Mouse (Mus musculus) MEL (cell line): ENCODE measurements around the gene Cenpn. TPM values are rescaled to one million over a fixed set of nuclear protein-coding genes. Genes with fewer than 3 reads are reported as not detected.
A peak's percentile ranks its signal among the peaks of the same experiment; 100 is the strongest.

Experiments
- DNase-seq: peaks from one replicate; pipeline ENCODE4 v3.0.0; 2011; ENCODE audit warnings: low read depth, low spot score
- H3K27ac ChIP-seq: 2 replicates; pipeline ENCODE4 v1.5.1; 2012; ENCODE audit warnings: low read depth, mild to moderate bottlenecking, control low read depth, low read length, moderate library complexity; ENCODE audit not compliant: control insufficient read depth
- H3K27me3 ChIP-seq, 2 experiments: fragments of 150-350 bp in 1 of 2; sonication (generic) in 1 of 2; 2 replicates each; pipeline ENCODE4 v1.6.1; 2012; ENCODE audit warnings: low read length in 2 of 2, mild to moderate bottlenecking in 2 of 2, improper control_type of control experiment in 1 of 2, moderate library complexity in 1 of 2; ENCODE audit not compliant: insufficient read depth in 2 of 2, control insufficient read depth in 1 of 2
- H3K36me3 ChIP-seq, 2 experiments: 2 replicates each; pipeline ENCODE4 v1.6.1; 2012 to 2014; ENCODE audit warnings: low read length in 2 of 2, improper control_type of control experiment in 1 of 2, inconsistent platforms in 1 of 2, mild to moderate bottlenecking in 1 of 2; ENCODE audit not compliant: insufficient read depth in 2 of 2, control insufficient read depth in 1 of 2
- H3K4me1 ChIP-seq, 2 experiments: fragments of 150-350 bp in 1 of 2; sonication (generic) in 1 of 2; 2 replicates each; pipeline ENCODE4 v1.6.1; 2012; ENCODE audit warnings: low read length in 2 of 2, improper control_type of control experiment in 1 of 2, mild to moderate bottlenecking in 1 of 2; ENCODE audit not compliant: insufficient read depth in 2 of 2, control insufficient read depth in 1 of 2
- H3K4me3 ChIP-seq, 2 experiments: fragments of 150-350 bp in 1 of 2; sonication (generic) in 1 of 2; 2 replicates each; pipeline ENCODE4 v1.5.1; 2012; ENCODE audit warnings: low read depth in 2 of 2, low read length in 2 of 2, mild to moderate bottlenecking in 2 of 2, moderate library complexity in 2 of 2, control low read depth in 1 of 2, improper control_type of control experiment in 1 of 2; ENCODE audit not compliant: control insufficient read depth in 1 of 2, insufficient read depth in 1 of 2
- H3K79me2 ChIP-seq: 2 replicates; pipeline ENCODE4 v1.6.1; 2012; ENCODE audit warnings: mild to moderate bottlenecking, low read length, moderate library complexity; ENCODE audit not compliant: control insufficient read depth, poor library complexity, insufficient read depth
- H3K9ac ChIP-seq: 2 replicates; pipeline ENCODE4 v1.6.1; 2012; ENCODE audit warnings: low read depth, mild to moderate bottlenecking, control low read depth, low read length, moderate library complexity; ENCODE audit not compliant: control insufficient read depth, poor library complexity, severe bottlenecking
- H3K9me3 ChIP-seq: fragments of 150-350 bp; sonication (generic); replicated peaks from 2 replicates; pipeline ENCODE4 v1.6.1; 2012; ENCODE audit warnings: mild to moderate bottlenecking, low read length, improper control_type of control experiment, moderate library complexity; ENCODE audit not compliant: insufficient read depth
- BHLHE40 ChIP-seq: IDR thresholded peaks from 2 replicates; pipeline ENCODE4 v1.6.1; 2012; ENCODE audit warnings: low read depth, mild to moderate bottlenecking, inconsistent platforms, low read length, improper control_type of control experiment, borderline replicate concordance
- CHD1 ChIP-seq: IDR thresholded peaks from 2 replicates; pipeline ENCODE4 v1.6.1; 2012; ENCODE audit warnings: low read depth, mild to moderate bottlenecking, inconsistent platforms, low read length, improper control_type of control experiment
- CHD2 ChIP-seq: IDR thresholded peaks from 2 replicates; pipeline ENCODE4 v1.6.1; 2011; ENCODE audit warnings: low read length, improper control_type of control experiment
- CTCF ChIP-seq, 3 experiments: IDR thresholded peaks in 2 of 3; conservative IDR thresholded peaks in 1 of 3; 2 replicates each; pipeline ENCODE4 v1.5.1; 2011 to 2012; ENCODE audit warnings: low read length in 3 of 3, low read depth in 2 of 3, mild to moderate bottlenecking in 2 of 3, improper control_type of control experiment in 1 of 3, inconsistent platforms in 1 of 3, mixed read lengths in 1 of 3, moderate library complexity in 1 of 3; ENCODE audit not compliant: control insufficient read depth in 1 of 3, insufficient read depth in 1 of 3, poor library complexity in 1 of 3, severe bottlenecking in 1 of 3
- ELF1 ChIP-seq: IDR thresholded peaks from 2 replicates; pipeline ENCODE4 v1.6.1; 2014; ENCODE audit warnings: low read depth, mild to moderate bottlenecking, inconsistent platforms, low read length, improper control_type of control experiment, moderate library complexity
- ETS1 ChIP-seq: IDR thresholded peaks from 2 replicates; pipeline ENCODE4 v1.6.1; 2012; ENCODE audit warnings: low read depth, mild to moderate bottlenecking, inconsistent platforms, low read length, improper control_type of control experiment, moderate library complexity
- GABPA ChIP-seq: IDR thresholded peaks from 2 replicates; pipeline ENCODE4 v1.6.1; 2012; ENCODE audit warnings: low read depth, mild to moderate bottlenecking, inconsistent platforms, low read length, improper control_type of control experiment, moderate library complexity
- GATA1 ChIP-seq: IDR thresholded peaks from 2 replicates; pipeline ENCODE4 v1.6.1; 2011; ENCODE audit warnings: low read depth, low read length, improper control_type of control experiment
- HCFC1 ChIP-seq: IDR thresholded peaks from 2 replicates; pipeline ENCODE4 v1.6.1; 2012; ENCODE audit warnings: low read depth, mild to moderate bottlenecking, inconsistent platforms, low read length, improper control_type of control experiment, moderate library complexity
- KAT2A ChIP-seq: conservative IDR thresholded peaks from 2 replicates; pipeline ENCODE4 v1.6.1; 2012; ENCODE audit warnings: low read depth, low read length, improper control_type of control experiment, inconsistent platforms
- MAX ChIP-seq: IDR thresholded peaks from 2 replicates; pipeline ENCODE4 v1.6.1; 2011; ENCODE audit warnings: low read length, improper control_type of control experiment
- MAZ ChIP-seq: IDR thresholded peaks from 2 replicates; pipeline ENCODE4 v1.6.1; 2012; ENCODE audit warnings: low read depth, mild to moderate bottlenecking, inconsistent platforms, low read length, improper control_type of control experiment
- MEF2A ChIP-seq: IDR thresholded peaks from 2 replicates; pipeline ENCODE4 v1.6.1; 2014; ENCODE audit warnings: low read depth, mild to moderate bottlenecking, inconsistent platforms, low read length, improper control_type of control experiment; ENCODE audit not compliant: poor library complexity, insufficient replicate concordance, severe bottlenecking; ENCODE audit errors: extremely low read depth
- MXI1 ChIP-seq: IDR thresholded peaks from 2 replicates; pipeline ENCODE4 v1.6.1; 2011; ENCODE audit warnings: mild to moderate bottlenecking, low read depth, low read length, improper control_type of control experiment
- MYB ChIP-seq: IDR thresholded peaks from 2 replicates; pipeline ENCODE4 v1.6.1; 2011; ENCODE audit warnings: mild to moderate bottlenecking, low read depth, low read length, improper control_type of control experiment
- NELFE ChIP-seq: IDR thresholded peaks from 2 replicates; pipeline ENCODE4 v1.6.1; 2011; ENCODE audit warnings: low read depth, low read length, improper control_type of control experiment
- NRF1 ChIP-seq: IDR thresholded peaks from 2 replicates; pipeline ENCODE4 v1.6.1; 2014; ENCODE audit warnings: low read depth, mild to moderate bottlenecking, inconsistent platforms, low read length, improper control_type of control experiment, moderate library complexity; ENCODE audit not compliant: poor library complexity, insufficient read depth, severe bottlenecking
- POLR2A ChIP-seq, 2 experiments: IDR thresholded peaks; 2 replicates each; pipeline ENCODE4 v1.6.1; 2011 to 2012; ENCODE audit warnings: low read length in 2 of 2, mild to moderate bottlenecking in 2 of 2, control low read depth in 1 of 2, improper control_type of control experiment in 1 of 2, low read depth in 1 of 2, moderate library complexity in 1 of 2; ENCODE audit not compliant: control insufficient read depth in 1 of 2, insufficient read depth in 1 of 2, poor library complexity in 1 of 2
- POLR2AphosphoS2 ChIP-seq: IDR thresholded peaks from 2 replicates; pipeline ENCODE4 v1.6.1; 2011; ENCODE audit warnings: low read length, improper control_type of control experiment
- RAD21 ChIP-seq: IDR thresholded peaks from 2 replicates; pipeline ENCODE4 v1.6.1; 2011; ENCODE audit warnings: mild to moderate bottlenecking, low read depth, low read length, improper control_type of control experiment
- RCOR1 ChIP-seq: IDR thresholded peaks from 2 replicates; pipeline ENCODE4 v1.6.1; 2012; ENCODE audit warnings: low read depth, mild to moderate bottlenecking, inconsistent platforms, low read length, improper control_type of control experiment
- SIN3A ChIP-seq: IDR thresholded peaks from 2 replicates; pipeline ENCODE4 v1.6.1; 2012; ENCODE audit warnings: low read length, improper control_type of control experiment, inconsistent platforms
- SMC3 ChIP-seq: IDR thresholded peaks from 2 replicates; pipeline ENCODE4 v1.6.1; 2011; ENCODE audit warnings: low read depth, low read length, improper control_type of control experiment
- USF1 ChIP-seq: IDR thresholded peaks from 2 replicates; pipeline ENCODE4 v1.6.1; 2014; ENCODE audit warnings: low read depth, mild to moderate bottlenecking, inconsistent platforms, low read length, improper control_type of control experiment, moderate library complexity
- ZKSCAN1 ChIP-seq: IDR thresholded peaks from 2 replicates; pipeline ENCODE4 v1.6.1; 2012; ENCODE audit warnings: low read depth, mild to moderate bottlenecking, inconsistent platforms, low read length, improper control_type of control experiment, moderate library complexity
- ZMIZ1 ChIP-seq: IDR thresholded peaks from 2 replicates; pipeline ENCODE4 v1.6.1; 2012; ENCODE audit warnings: low read depth, mild to moderate bottlenecking, inconsistent platforms, low read length, improper control_type of control experiment, moderate library complexity
- ZNF384 ChIP-seq: IDR thresholded peaks from 2 replicates; pipeline ENCODE4 v1.6.1; 2012; ENCODE audit warnings: low read depth, mild to moderate bottlenecking, inconsistent platforms, low read length, improper control_type of control experiment
- polyA plus RNA-seq, 2 experiments: library from polyadenylated mRNA; stranded (reverse) in 1 of 2; unstranded in 1 of 2; fragments of >175 nt in 1 of 2; fragments of >200 nt in 1 of 2; gene quantifications; 2 replicates each; pipeline versions ENCODE4 v1.2.1 to v1.2.4; 2012; ENCODE audit warnings: low replicate concordance in 2 of 2, low read depth in 1 of 2; ENCODE audit not compliant: insufficient read length in 2 of 2, insufficient read depth in 1 of 2, missing spikeins in 1 of 2
- total RNA-seq: library from RNA; depleted of rRNA; stranded (reverse); fragments of 300-350 nt; gene quantifications from 2 replicates; pipeline ENCODE4 v1.2.3, GENCODE M21; 2012

The Cenpn gene
- total and polyA plus RNA-seq, 3 experiments, result 41.8 to 59.5 TPM; not detected in 1

GRCm38 (mm10) chr8:116943161-116943554 is 21.6 kb downstream of the Cenpn start, which contains the start of gene Atmin (continued):
- peak; percentile 48; the same call in 1 of the 2 replicates for TF ChIP-seq ZMIZ1
- TF ChIP-seq RCOR1, result no peak
- no peak for TF ChIP-seq MYB
- no peak for TF ChIP-seq USF1
- peak; percentile 10; the same call in 1 of the 2 replicates for TF ChIP-seq RAD21
- TF ChIP-seq ELF1, result peak; percentile 72
- no peak for TF ChIP-seq POLR2AphosphoS2
- peak; percentile 76 for TF ChIP-seq SIN3A
- TF ChIP-seq NRF1, result no peak
- TF ChIP-seq CHD1, result no peak
- TF ChIP-seq NELFE, result peak; percentile 58
- TF ChIP-seq ZNF384, result no peak
- no peak; the same call in 1 of the 2 replicates for TF ChIP-seq ETS1
- TF ChIP-seq SMC3, result peak; percentile 49; the same call in 1 of the 2 replicates
- TF ChIP-seq MEF2A, result no peak
- peak; percentile 95 for TF ChIP-seq MAX
- no peak for TF ChIP-seq GABPA

GRCm38 (mm10) chr8:116943555-116944384 is 22.2 kb downstream of the Cenpn start:
- DNase-seq, result peak; percentile 53
- Histone ChIP-seq H3K4me1 (peaks cover 2 to 33% of the 10 kb centered on the region in 2 experiments), H3K27ac (no peak overlapping the region), H3K9ac (peak overlapping the region; percentile 84), H3K36me3 (peaks cover 0 to 30% of the 10 kb centered on the region in 2 experiments; a peak in 2 of 4 replicates), H3K4me3 (peak overlapping the region; percentile 90 to 91), H3K27me3 (no peaks in the 10 kb centered on the region), H3K9me3 (no peaks in the 10 kb centered on the region), H3K79me2 (peaks cover 27% of the 10 kb centered on the region)
- TF ChIP-seq KAT2A (no peak), CHD1 (0 out of 2 replicates have a peak, but pooled peaks have one; percentile 46), ELF1 (no peak), CHD2 (no peak), GABPA (no peak), MAZ (no peak), HCFC1 (no peak), RAD21 (no peak), POLR2A (IDR thresholded peaks at IDR 0.05; ENCODE audit: control insufficient read depth in 1 of 2, insufficient read depth in 1 of 2, low read depth in 1 of 2, low read length in 2 of 2, poor library complexity in 1 of 2) (no peak), ZMIZ1 (peak; percentile 9; the same call in 1 of the 2 replicates), NELFE (no peak), CTCF (IDR thresholded peaks at IDR 0.05 in 2 of 3, conservative IDR thresholded peaks at IDR 0.05 in 1 of 3; ENCODE audit: control insufficient read depth in 1 of 3, insufficient read depth in 1 of 3, low read depth in 2 of 3, low read length in 3 of 3, poor library complexity in 1 of 3, severe bottlenecking in 1 of 3) (no peak), MXI1 (no peak; the same call in none of the 2 replicates), GATA1 (no peak), ZKSCAN1 (no peak), ZNF384 (no peak), BHLHE40 (no peak)
